Mouse (Mus musculus): ENCODE results near the gene Gabrg2. TPM values are rescaled to one million over a fixed set of nuclear protein-coding genes. Genes with fewer than 3 reads are reported as not detected.

Gabrg2 gene
- polyA plus RNA-seq, 1 experiment, result not detected

DNA sequence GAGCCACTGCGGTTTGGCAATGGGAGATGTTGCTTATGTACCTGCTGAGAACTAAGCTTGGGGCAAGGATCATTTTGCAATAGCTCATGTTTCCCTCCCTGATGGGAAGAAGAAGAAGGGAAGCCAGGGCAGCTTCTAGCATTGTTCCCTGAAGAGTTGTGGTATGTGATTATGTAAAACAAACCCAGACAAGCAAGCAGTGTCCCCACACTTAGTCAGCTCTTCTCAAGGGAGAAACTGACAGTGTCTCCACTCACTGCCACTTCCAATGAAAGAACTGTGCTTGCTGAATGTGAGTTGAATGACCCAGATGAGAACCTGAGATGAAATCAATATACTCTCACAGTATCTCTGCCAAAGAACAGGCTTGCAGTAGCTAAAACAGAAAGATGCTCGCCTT, 62.7 kb downstream of the Gabrg2 start:
- Histone ChIP-seq H3K4me3 (replicated peaks) (no peak overlapping the region), H3K4me1 (ENCODE audit: control insufficient read depth) (no peaks in the 10 kb centered on the region)

DNA sequence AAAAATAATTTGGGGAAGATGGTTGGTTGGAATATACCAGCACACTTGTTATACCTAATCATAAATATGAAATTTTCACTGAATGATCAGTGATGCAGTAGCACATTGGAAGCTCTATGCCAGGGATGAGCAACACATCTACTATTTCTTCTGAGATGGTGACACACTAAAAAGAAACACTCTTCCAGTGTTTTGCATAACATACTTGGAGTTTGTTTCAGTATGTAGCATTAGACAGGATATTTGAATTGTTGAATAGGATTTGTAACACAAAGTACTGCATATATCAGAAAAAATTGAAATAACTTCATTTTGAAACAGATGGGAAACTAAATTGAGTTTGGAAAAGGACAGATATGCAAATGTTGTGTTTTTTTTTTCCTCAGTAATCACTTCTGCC, 81.8 kb downstream of the Gabrg2 start:
- Histone ChIP-seq H3K27me3 (ENCODE audit: control insufficient read depth) (no peaks in the 10 kb centered on the region), H3K36me3 (ENCODE audit: control insufficient read depth) (no peaks in the 10 kb centered on the region), H3K9me3 (ENCODE audit: control insufficient read depth, low read length) (no peaks in the 10 kb centered on the region), H3K4me1 (ENCODE audit: control insufficient read depth) (no peaks in the 10 kb centered on the region), H3K4me3 (replicated peaks) (no peak overlapping the region)
- TF ChIP-seq TAL1 (IDR thresholded peaks at IDR 0.05; ENCODE audit: low read length) (no peak), GATA1 (IDR thresholded peaks at IDR 0.05; ENCODE audit: low read length) (no peak)

More for the DNA sequence above, 62.7 kb downstream of the Gabrg2 start:
- TF ChIP-seq GATA1 (IDR thresholded peaks at IDR 0.05; ENCODE audit: low read length), result no peak
- TF ChIP-seq TAL1 (IDR thresholded peaks at IDR 0.05; ENCODE audit: low read length), result no peak
- Histone ChIP-seq H3K36me3 (ENCODE audit: control insufficient read depth) (no peaks in the 10 kb centered on the region), H3K9me3 (ENCODE audit: control insufficient read depth, low read length) (no peaks in the 10 kb centered on the region), H3K27me3 (ENCODE audit: control insufficient read depth) (no peaks in the 10 kb centered on the region)

DNA sequence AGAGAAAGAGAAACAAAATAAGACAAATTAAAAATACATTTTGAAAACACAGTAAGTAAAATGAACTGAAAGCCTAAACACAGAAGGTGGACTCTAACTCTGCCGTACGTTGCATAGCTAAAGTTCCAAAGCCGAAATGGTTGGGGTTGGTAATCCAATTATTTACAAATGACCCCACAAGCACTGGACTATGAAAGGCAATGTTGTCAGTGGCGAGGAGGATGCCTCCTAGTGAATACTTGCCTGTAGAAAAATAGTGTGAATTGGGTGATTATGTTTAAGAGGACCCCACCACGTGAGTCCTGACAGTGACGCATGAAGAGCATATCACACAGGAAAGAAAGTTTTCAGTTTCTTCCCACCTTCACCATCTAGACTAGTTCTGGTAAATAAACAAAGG, 86.6 kb downstream of the Gabrg2 start:
- Histone ChIP-seq H3K9me3 (ENCODE audit: control insufficient read depth, low read length) (no peaks in the 10 kb centered on the region), H3K27me3 (ENCODE audit: control insufficient read depth) (no peaks in the 10 kb centered on the region), H3K36me3 (ENCODE audit: control insufficient read depth) (no peaks in the 10 kb centered on the region), H3K4me1 (ENCODE audit: control insufficient read depth) (no peaks in the 10 kb centered on the region), H3K4me3 (replicated peaks) (no peak overlapping the region)
- no peak for TF ChIP-seq GATA1 (IDR thresholded peaks at IDR 0.05; ENCODE audit: low read length)
- no peak for TF ChIP-seq TAL1 (IDR thresholded peaks at IDR 0.05; ENCODE audit: low read length)

DNA sequence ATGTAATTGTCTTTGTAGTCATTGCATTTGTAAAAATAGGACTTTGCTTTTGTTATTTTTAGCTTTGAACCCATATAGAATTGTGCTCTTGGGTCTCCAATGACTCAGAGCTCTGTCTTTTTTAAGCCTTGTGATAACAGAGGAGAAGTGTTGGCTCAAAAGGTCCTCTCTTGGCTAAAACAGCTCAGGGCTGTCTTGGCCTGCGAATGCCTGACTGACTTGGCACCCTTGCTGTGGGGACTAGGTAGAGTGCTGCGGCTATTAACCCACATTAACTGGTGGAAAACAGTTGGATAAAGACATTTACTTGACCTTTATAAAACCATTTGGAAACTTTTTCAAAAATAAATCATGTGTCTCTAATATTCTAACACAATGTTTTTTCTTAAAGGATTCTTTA, 97.0 kb downstream of the Gabrg2 start:
- no peak for TF ChIP-seq GATA1 (IDR thresholded peaks at IDR 0.05; ENCODE audit: low read length)
- no peak for TF ChIP-seq TAL1 (IDR thresholded peaks at IDR 0.05; ENCODE audit: low read length)
- Histone ChIP-seq H3K36me3 (ENCODE audit: control insufficient read depth) (no peaks in the 10 kb centered on the region), H3K9me3 (ENCODE audit: control insufficient read depth, low read length) (peaks cover 3% of the 10 kb centered on the region; the same call in 1 of the 2 replicates), H3K4me1 (ENCODE audit: control insufficient read depth) (no peaks in the 10 kb centered on the region), H3K27me3 (ENCODE audit: control insufficient read depth) (no peaks in the 10 kb centered on the region), H3K4me3 (replicated peaks) (no peak overlapping the region)

Other genes with a start within 250 kb of the Gabrg2 start
- gene Gabra1, start 182.1 kb upstream of the Gabrg2 start, polyA plus RNA-seq (2012), result not detected in 2 replicates